Mouse (Mus musculus) mesoderm, embryonic 11.5 days (tissue): ENCODE results near the gene Thbs3.
A peak's percentile ranks its signal among the peaks of the same experiment; 100 is the strongest.

Experiments
- DNase-seq: peaks from one replicate; pipeline ENCODE4 v3.0.0-alpha.2; 2012; ENCODE audit warnings: low read depth, low spot score

Thbs3 gene

DNA sequence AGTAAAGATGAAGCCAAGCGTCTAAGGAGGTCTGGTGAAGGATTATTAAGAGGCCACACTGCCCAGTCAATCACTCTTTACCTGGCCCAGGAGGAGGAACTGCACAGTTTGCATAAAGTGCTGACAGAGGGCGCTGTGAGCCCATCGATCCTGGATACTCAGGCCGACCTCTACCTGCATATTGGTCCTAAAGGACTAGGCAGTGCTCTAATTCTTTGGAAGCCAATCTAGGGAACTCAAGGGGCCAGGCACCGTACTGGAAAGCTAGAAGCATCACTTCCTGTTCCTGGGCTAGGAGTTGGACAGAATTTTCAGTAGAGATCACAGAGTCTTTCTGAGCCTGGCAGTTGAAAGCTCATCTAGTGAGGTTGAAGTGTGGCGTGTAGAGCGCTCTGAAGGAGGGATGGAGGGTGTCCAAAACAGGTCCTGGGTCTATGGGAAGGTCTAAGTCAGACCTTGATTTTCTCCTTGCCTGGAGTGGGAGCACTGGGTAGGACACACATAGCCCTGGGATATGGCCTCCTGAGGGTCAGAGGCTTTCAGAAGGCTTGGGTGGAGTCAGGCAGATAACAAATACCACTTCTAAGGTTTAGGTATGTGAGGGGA lies 35.6 kb downstream of the Thbs3 start:
- DNase-seq: no peak

- DNase-seq: peak; percentile 62
Observed at GRCm38 (mm10) chr3:89251365-89251895, 36.5 kb downstream of the Thbs3 start.

DNA sequence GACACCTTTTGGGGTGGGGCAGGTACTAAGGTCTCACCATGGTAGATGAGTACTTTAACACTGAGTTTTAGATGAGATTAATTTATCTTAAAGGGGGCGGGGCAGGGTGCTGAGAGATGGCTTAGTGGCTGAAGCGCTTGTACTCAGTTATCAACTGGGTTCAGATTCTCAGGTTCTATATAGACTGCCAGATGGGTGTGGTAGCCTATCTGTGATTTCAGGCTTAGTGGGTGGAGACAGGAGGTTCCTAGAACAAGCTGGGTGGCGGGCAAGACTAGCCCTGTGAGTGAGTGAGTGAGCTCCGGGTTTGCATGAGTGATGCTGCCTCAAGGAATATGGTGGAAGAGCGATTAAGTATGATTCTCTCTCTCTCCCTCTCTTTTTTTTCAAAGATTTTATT lies 40.0 kb downstream of the Thbs3 start:
- no peak for DNase-seq

DNA sequence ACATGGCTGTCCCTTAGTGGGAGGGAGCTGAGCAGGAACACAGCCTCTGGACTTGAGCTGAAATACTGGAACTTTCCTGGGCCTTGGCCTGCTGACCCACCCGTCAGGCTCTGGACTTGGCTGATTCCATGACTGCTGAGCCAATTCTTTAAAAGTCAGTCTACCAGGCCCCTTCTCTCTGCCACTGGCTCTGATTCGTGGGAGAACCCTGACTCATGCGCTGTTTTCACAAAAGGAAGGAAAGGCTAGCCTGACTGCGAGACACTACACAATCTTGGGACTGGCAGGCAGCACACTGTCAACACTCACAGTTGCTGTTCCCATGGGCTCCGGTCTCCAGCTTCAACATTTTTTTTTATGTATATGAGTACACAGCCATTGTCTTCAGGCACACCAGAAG lies 41.2 kb downstream of the Thbs3 start:
- DNase-seq: no peak

DNA sequence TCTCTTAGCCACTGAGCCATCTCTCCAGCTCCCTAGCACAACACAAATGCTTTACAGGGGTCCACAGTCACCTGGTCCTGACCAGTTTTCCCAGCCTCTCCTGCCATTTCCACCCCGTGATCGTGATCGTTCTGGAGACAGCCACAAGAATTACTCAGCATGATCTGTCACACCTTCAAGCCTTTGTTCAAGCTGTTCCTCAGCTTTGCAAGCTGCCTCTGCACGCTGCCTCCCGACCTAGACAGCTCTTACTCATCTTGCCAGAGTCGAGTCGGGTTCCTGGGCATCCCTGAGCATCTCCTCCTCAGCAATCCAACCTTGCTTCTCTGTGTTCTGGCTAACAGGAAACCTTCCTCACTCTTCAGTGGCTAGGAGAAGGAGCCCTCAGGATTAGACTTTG lies 44.1 kb downstream of the Thbs3 start, which contains the start of gene Dpm3:
Gene Dpm3 (plus strand): TSS at position 283 of the 400 bp plus-strand sequence.
- no peak for DNase-seq

GRCm38 (mm10) chr3:89260211-89260610 lies 45.2 kb downstream of the Thbs3 start:
- no peak for DNase-seq

- no peak for DNase-seq
Observed at GRCm38 (mm10) chr3:89262417-89262816, 47.4 kb downstream of the Thbs3 start.

DNA sequence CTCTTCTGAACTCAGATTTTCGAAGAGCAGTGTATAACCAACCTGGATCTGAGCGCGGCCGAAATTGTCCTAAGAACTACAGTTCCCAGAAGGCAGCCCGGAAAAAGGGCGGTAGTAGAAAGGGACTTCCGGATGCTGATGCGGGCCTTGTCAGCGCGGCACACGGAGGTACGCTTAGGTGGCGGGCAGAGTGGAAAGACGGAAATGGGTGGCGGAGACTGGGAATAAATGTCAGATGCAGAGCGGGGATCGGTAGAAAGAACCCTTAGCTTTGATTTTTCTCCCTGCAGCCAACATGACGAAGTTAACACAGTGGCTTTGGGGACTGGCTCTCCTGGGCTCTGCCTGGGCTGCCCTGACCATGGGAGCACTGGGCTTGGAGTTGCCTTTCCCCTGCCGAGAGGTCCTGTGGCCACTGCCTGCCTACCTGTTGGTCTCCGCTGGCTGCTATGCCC lies 51.5 kb downstream of the Thbs3 start:
- peak; percentile 82 for DNase-seq

GRCm38 (mm10) chr3:89268916-89269315 lies 53.9 kb downstream of the Thbs3 start:
- DNase-seq: no peak

- DNase-seq: no peak
Observed at GRCm38 (mm10) chr3:89270051-89270755, 55.2 kb downstream of the Thbs3 start, which contains the start of gene Slc50a1. TSS of gene Slc50a1 (minus strand) at chr3:89270570.

GRCm38 (mm10) chr3:89270891-89271290 lies 55.9 kb downstream of the Thbs3 start:
- DNase-seq: no peak

DNA sequence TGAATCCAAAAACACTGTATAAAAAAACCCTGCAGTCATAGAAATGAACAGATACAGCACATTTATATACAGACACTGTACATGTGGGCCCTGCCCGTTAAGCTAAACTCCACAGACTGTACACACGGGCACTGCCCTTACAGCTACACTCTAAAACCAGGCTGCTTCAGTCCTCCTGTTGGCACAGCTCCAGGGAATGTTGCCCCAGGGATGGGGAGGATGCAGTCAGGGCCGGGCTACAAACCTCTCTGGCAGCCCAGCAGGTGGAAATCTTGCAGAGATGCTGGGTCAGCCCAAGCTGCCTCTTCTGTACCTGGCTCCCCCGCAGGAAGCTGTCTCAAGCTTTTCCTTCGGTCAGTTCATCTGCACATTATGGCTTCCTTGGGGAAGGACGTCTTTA lies 56.8 kb downstream of the Thbs3 start:
- no peak for DNase-seq

GRCm38 (mm10) chr3:89276061-89276460 lies 61.1 kb downstream of the Thbs3 start:
- DNase-seq: no peak
